8 mouse cellular contexts compared by ENCODE assay signal in genomic region chr4:130198694-130199670, GRCm38 (mm10). TPM values are rescaled to one million over a fixed set of nuclear protein-coding genes. Genes with fewer than 3 reads are reported as not detected.
DNase-seq lines count a peak whose midpoint lies in the region; ATAC-seq and TF ChIP-seq lines count a peak whose summit lies in the region.

No protein-coding gene starts in this region.

- WGBS in forebrain, embryonic 13.5 days: 17% methylated on average over 35 of the region's 35 CpGs
- 10% methylated on average over 35 of the region's 35 CpGs for WGBS in large intestine, adult 2 months
- 15% methylated on average over 35 of the region's 35 CpGs for WGBS in liver, embryonic 16.5 days (ENCODE audit: insufficient replicate concordance)
- WGBS in neural tube, embryonic 13.5 days: 17% methylated on average over 35 of the region's 35 CpGs

- no peaks in the 10 kb centered on the region for H3K9me3 ChIP-seq in ES-Bruce4 (replicated peaks; ENCODE audit: control insufficient read depth, insufficient read depth, low read length, poor library complexity, severe bottlenecking)
- no peaks in the 10 kb centered on the region; the same call in 1 of the 2 replicates for H3K9me3 ChIP-seq in forebrain, embryonic 13.5 days (replicated peaks)
- H3K9me3 ChIP-seq in liver, embryonic 16.5 days (replicated peaks; ENCODE audit: control insufficient read depth, low read length): no peaks in the 10 kb centered on the region
- H3K9me3 ChIP-seq in neural tube, embryonic 13.5 days: no peaks in the 10 kb centered on the region

- TF ChIP-seq EP300 in ES-Bruce4 (IDR thresholded peaks at IDR 0.05; ENCODE audit: insufficient read depth, low read depth, low read length): 0 out of 2 replicates have a peak, but pooled peaks have one; percentile 32

- ATAC-seq in cerebellum, adult (ENCODE audit: insufficient number of reproducible peaks, low FRiP score, low TSS enrichment): peak; percentile 88
- peak; percentile 77 for ATAC-seq in forebrain, embryonic 13.5 days
- peak; percentile 65; the same call in 1 of the 2 replicates for ATAC-seq in liver, embryonic 16.5 days (ENCODE audit: low read depth)
- peak; percentile 82 for ATAC-seq in neural tube, embryonic 13.5 days (ENCODE audit: low read depth)

- H3K4me1 ChIP-seq in ES-Bruce4 (ENCODE audit: control insufficient read depth, insufficient read depth, low read length): no peaks in the 10 kb centered on the region
- peaks cover 6% of the 10 kb centered on the region; the same call in 1 of the 2 replicates for H3K4me1 ChIP-seq in forebrain, embryonic 13.5 days
- peaks cover 4% of the 10 kb centered on the region; the same call in 1 of the 2 replicates for H3K4me1 ChIP-seq in liver, embryonic 16.5 days (ENCODE audit: control insufficient read depth, low read depth, low read length)
- peaks cover 14% of the 10 kb centered on the region; the same call in 1 of the 2 replicates for H3K4me1 ChIP-seq in neural tube, embryonic 13.5 days (replicated peaks)

- H3K4me2 ChIP-seq in forebrain, embryonic 13.5 days: peak overlapping the region; percentile 72
- H3K4me2 ChIP-seq in liver, embryonic 16.5 days (ENCODE audit: low read depth, low read length): peak overlapping the region; percentile 44
- peak overlapping the region; percentile 61 for H3K4me2 ChIP-seq in neural tube, embryonic 13.5 days

- peak overlapping the region; percentile 29 for H3K4me3 ChIP-seq in ES-Bruce4 (ENCODE audit: low read depth, low read length)
- peak overlapping the region; percentile 38 for H3K4me3 ChIP-seq in forebrain, embryonic 13.5 days
- peak overlapping the region; percentile 7; the same call in 1 of the 2 replicates for H3K4me3 ChIP-seq in liver, embryonic 16.5 days (ENCODE audit: low read depth, low read length)
- H3K4me3 ChIP-seq in neural tube, embryonic 13.5 days: peak overlapping the region; percentile 32

- no peaks in the 10 kb centered on the region for H3K27me3 ChIP-seq in ES-Bruce4 (ENCODE audit: control insufficient read depth, insufficient read depth, low read length, poor library complexity, severe bottlenecking)
- H3K27me3 ChIP-seq in forebrain, embryonic 13.5 days: peaks cover 18% of the 10 kb centered on the region
- H3K27me3 ChIP-seq in liver, embryonic 16.5 days (ENCODE audit: control insufficient read depth, insufficient read depth, low read depth, low read length): peaks cover 20% of the 10 kb centered on the region
- H3K27me3 ChIP-seq in neural tube, embryonic 13.5 days: peaks cover 20% of the 10 kb centered on the region

- H3K9ac ChIP-seq in ES-Bruce4 (ENCODE audit: low read depth, poor library complexity, severe bottlenecking): no peak overlapping the region
- peak overlapping the region; percentile 52 for H3K9ac ChIP-seq in forebrain, embryonic 13.5 days
- no peak overlapping the region for H3K9ac ChIP-seq in liver, embryonic 16.5 days (ENCODE audit: low read depth, low read length)
- H3K9ac ChIP-seq in neural tube, embryonic 13.5 days: peak overlapping the region; percentile 66

- DNase-seq in heart, postnatal 10 days: peak; percentile 89 to 93
- peak; percentile 80 for DNase-seq in large intestine, adult 2 months (ENCODE audit: low read depth, low spot score)
- peak; percentile 45 for DNase-seq in telencephalon, adult 2 months (ENCODE audit: low read depth, low spot score)

- TF ChIP-seq CTCF in ES-Bruce4 (IDR thresholded peaks at IDR 0.05; ENCODE audit: low read depth, low read length): peak; percentile 97

- intact Hi-C loops in heart, postnatal 10 days (cut with DNase I): loop anchor here (2.0 kb wide), 2 partner anchors 48 to 94 kb away; no protein-coding TSS in a partner anchor

- H3K27ac ChIP-seq in ES-Bruce4 (ENCODE audit: insufficient read depth, low read length): no peak overlapping the region
- no peak overlapping the region for H3K27ac ChIP-seq in forebrain, embryonic 13.5 days
- no peak overlapping the region for H3K27ac ChIP-seq in liver, embryonic 16.5 days (ENCODE audit: low read length)
- no peak overlapping the region for H3K27ac ChIP-seq in neural tube, embryonic 13.5 days (replicated peaks)

- H3K36me3 ChIP-seq in ES-Bruce4 (ENCODE audit: control insufficient read depth, insufficient read depth, low read length, poor library complexity, severe bottlenecking): no peaks in the 10 kb centered on the region
- H3K36me3 ChIP-seq in forebrain, embryonic 13.5 days (ENCODE audit: poor library complexity, severe bottlenecking): no peaks in the 10 kb centered on the region
- H3K36me3 ChIP-seq in liver, embryonic 16.5 days (ENCODE audit: control insufficient read depth, insufficient read depth): no peaks in the 10 kb centered on the region
- H3K36me3 ChIP-seq in neural tube, embryonic 13.5 days: no peaks in the 10 kb centered on the region

- no peak for TF ChIP-seq POLR2A in ES-Bruce4 (IDR thresholded peaks at IDR 0.05; ENCODE audit: insufficient read depth, low read length)

RNA-seq across cellular contexts. Expression of gene Gm853, which starts 23.2 kb away (rescaled TPM):
- polyA plus RNA-seq in ES-Bruce4 (2011; ENCODE audit: insufficient read depth, insufficient read length, low read depth, missing spikeins): not detected in 2 replicates
- polyA plus RNA-seq in forebrain, embryonic 13.5 days (2015; fragmentation: Nextera tagmentation; extraction: Ambion mirVana): 0.13 TPM in 1 of 2 replicates, not detected in the other
- total RNA-seq in heart, postnatal 10 days (2021): not detected
- not detected in 2 replicates for polyA plus RNA-seq in large intestine, adult 2 months (2012; rRNA removed)
- polyA plus RNA-seq in liver, embryonic 16.5 days (2015; fragmentation: Nextera tagmentation; extraction: Ambion mirVana): not detected in 2 replicates
- not detected in 2 replicates for polyA plus RNA-seq in neural tube, embryonic 13.5 days (2015; fragmentation: Nextera tagmentation; extraction: Ambion mirVana)

RNA-seq across cellular contexts. Expression of gene Tinagl1, which starts 24.1 kb away (rescaled TPM):
- 35.2 and 35.4 TPM in 2 replicates for polyA plus RNA-seq in ES-Bruce4 (2011; ENCODE audit: insufficient read depth, insufficient read length, low read depth, missing spikeins)
- 2.6 and 3.1 TPM in 2 replicates for polyA plus RNA-seq in forebrain, embryonic 13.5 days (2015; fragmentation: Nextera tagmentation; extraction: Ambion mirVana)
- 10 to 100 TPM; 64.6 to 83.6 TPM for total RNA-seq in heart, postnatal 10 days (2021)
- 84.0 and 85.1 TPM in 2 replicates for polyA plus RNA-seq in large intestine, adult 2 months (2012; rRNA removed)
- 35.0 and 37.8 TPM in 2 replicates for polyA plus RNA-seq in liver, embryonic 16.5 days (2015; fragmentation: Nextera tagmentation; extraction: Ambion mirVana)
- 4.2 and 6.7 TPM in 2 replicates for polyA plus RNA-seq in neural tube, embryonic 13.5 days (2015; fragmentation: Nextera tagmentation; extraction: Ambion mirVana)

RNA-seq across cellular contexts. Expression of gene Hcrtr1, which starts 59.8 kb away (rescaled TPM):
- polyA plus RNA-seq in ES-Bruce4 (2011; ENCODE audit: insufficient read depth, insufficient read length, low read depth, missing spikeins): 0.82 and 0.91 TPM in 2 replicates
- 0.13 TPM in 1 of 2 replicates, not detected in the other for polyA plus RNA-seq in forebrain, embryonic 13.5 days (2015; fragmentation: Nextera tagmentation; extraction: Ambion mirVana)
- not detected for total RNA-seq in heart, postnatal 10 days (2021)
- polyA plus RNA-seq in large intestine, adult 2 months (2012; rRNA removed): 1.8 and 3.2 TPM in 2 replicates
- polyA plus RNA-seq in liver, embryonic 16.5 days (2015; fragmentation: Nextera tagmentation; extraction: Ambion mirVana): 0.06 TPM in 1 of 2 replicates, not detected in the other
- 0.39 and 0.71 TPM in 2 replicates for polyA plus RNA-seq in neural tube, embryonic 13.5 days (2015; fragmentation: Nextera tagmentation; extraction: Ambion mirVana)

Comparison
In these comparisons a context has a peak if more than half of its experiments do, and no peak if none do; other contexts are left out.
1. H3K9ac ChIP-seq: peak in forebrain, embryonic 13.5 days (single experiment) and neural tube, embryonic 13.5 days (single experiment); none in ES-Bruce4 (single experiment) and liver, embryonic 16.5 days (single experiment).
2. Peak in every context shown above with its lines, with median percentiles within 50 percentile points of each other: H3K4me3 ChIP-seq, ATAC-seq, H3K4me2 ChIP-seq and DNase-seq.